Mouse (Mus musculus) intestine, postnatal 0 days (tissue): Measurements from ENCODE around the gene Igfbp7. TPM values are rescaled to one million over a fixed set of nuclear protein-coding genes. Genes with fewer than 3 reads are reported as not detected.
A peak's percentile ranks its signal among the peaks of the same experiment; 100 is the strongest.

Experiments
- ATAC-seq: fragments of 200-750 bp; cut with Nextera tagmentation; 2 replicates; pipeline ENCODE4 v1.8.0; 2017; ENCODE audit warnings: mild to moderate bottlenecking, moderate TSS enrichment, moderate library complexity
- H3K27ac ChIP-seq: fragments of 300-500 bp; sonication (generic); 2 replicates; pipeline ENCODE4 v1.5.1; 2014; ENCODE audit warnings: mild to moderate bottlenecking, low read depth, low read length, moderate library complexity
- H3K27me3 ChIP-seq: fragments of 300-500 bp; sonication (generic); replicated peaks from 2 replicates; pipeline ENCODE4 v1.6.1; 2014; ENCODE audit warnings: low read length, mixed read lengths; ENCODE audit not compliant: control insufficient read depth, insufficient read depth
- H3K36me3 ChIP-seq: fragments of 300-500 bp; sonication (generic); 2 replicates; pipeline ENCODE4 v1.6.1; 2014; ENCODE audit warnings: mild to moderate bottlenecking, moderate library complexity; ENCODE audit not compliant: control insufficient read depth, insufficient read depth
- H3K4me1 ChIP-seq: fragments of 300-500 bp; sonication (generic); replicated peaks from 2 replicates; pipeline ENCODE4 v1.6.1; 2014; ENCODE audit warnings: antibody characterized with exemption, low read length, mixed read lengths; ENCODE audit not compliant: control insufficient read depth, insufficient read depth
- H3K4me2 ChIP-seq: fragments of 300-500 bp; sonication (generic); replicated peaks from 2 replicates; pipeline ENCODE4 v1.6.1; 2014; ENCODE audit warnings: low read depth, mild to moderate bottlenecking, moderate library complexity
- H3K4me3 ChIP-seq: fragments of 300-500 bp; sonication (generic); 2 replicates; pipeline ENCODE4 v1.5.1; 2014; ENCODE audit warnings: low read depth, low read length
- H3K9ac ChIP-seq: fragments of 300-500 bp; sonication (generic); 2 replicates; pipeline ENCODE4 v1.6.1; 2014; ENCODE audit warnings: mild to moderate bottlenecking, low read depth, low read length
- H3K9me3 ChIP-seq: fragments of 300-500 bp; sonication (generic); 2 replicates; pipeline ENCODE4 v1.6.1; 2016; ENCODE audit warnings: mixed run types; ENCODE audit not compliant: control insufficient read depth
- CTCF ChIP-seq: sonication (generic); IDR thresholded peaks from 2 replicates; pipeline ENCODE4 v1.5.1; 2016; ENCODE audit warnings: low read depth, mild to moderate bottlenecking, control low read depth, antibody characterized with exemption, moderate library complexity
- WGBS: fragments of 180-500 bp; shearing (Covaris S2); extraction: QIAGEN DNeasy Blood & Tissue Kit; methylation state at CpG from one replicate; pipeline ENCODE4 v1.1.7; 2014; 5-methylcytosine and 5-hydroxymethylcytosine counted together
- polyA plus RNA-seq: library from polyadenylated mRNA; unstranded; fragments of >200 nt; fragmentation: Nextera tagmentation; extraction: Ambion mirVana; gene quantifications from 2 replicates; pipeline ENCODE4 v1.2.1, GENCODE M21; 2015

Gene Igfbp7
- polyA plus RNA-seq, 1 experiment from 2014 or later, result 255 TPM

GRCm38 (mm10) chr5:77307821-77308553 lies 99.9 kb downstream of the Igfbp7 start:
- Histone ChIP-seq H3K36me3 (peaks cover 29% of the 10 kb centered on the region), H3K4me3 (peak overlapping the region; percentile 83; the same call in 1 of the 2 replicates), H3K27ac (no peak overlapping the region), H3K9ac (no peak overlapping the region), H3K4me2 (peak overlapping the region; percentile 100), H3K9me3 (no peaks in the 10 kb centered on the region), H3K4me1 (peaks cover 12% of the 10 kb centered on the region; the same call in 1 of the 2 replicates), H3K27me3 (no peaks in the 10 kb centered on the region)
- no peak for TF ChIP-seq CTCF
- no peak for ATAC-seq
- WGBS, result 76% methylated on average over 5 of the region's 5 CpGs

GRCm38 (mm10) chr5:77301296-77301903 lies 106.4 kb downstream of the Igfbp7 start:
- H3K36me3 ChIP-seq, result peaks cover 40% of the 10 kb centered on the region
- H3K27ac ChIP-seq, result no peak overlapping the region
- H3K4me2 ChIP-seq, result no peak overlapping the region
- ATAC-seq, result no peak
- 88% methylated on average over 6 of the region's 6 CpGs for WGBS
- TF ChIP-seq CTCF, result no peak
- H3K4me1 ChIP-seq, result no peaks in the 10 kb centered on the region
- H3K27me3 ChIP-seq, result no peaks in the 10 kb centered on the region
- no peaks in the 10 kb centered on the region for H3K9me3 ChIP-seq
- no peak overlapping the region for H3K4me3 ChIP-seq
- H3K9ac ChIP-seq, result no peak overlapping the region

GRCm38 (mm10) chr5:77299486-77299885 lies 108.4 kb downstream of the Igfbp7 start:
- no peak overlapping the region for H3K9ac ChIP-seq
- H3K4me3 ChIP-seq, result no peak overlapping the region
- 92% methylated on average over 2 of the region's 2 CpGs for WGBS
- no peaks in the 10 kb centered on the region for H3K27me3 ChIP-seq
- H3K4me2 ChIP-seq, result no peak overlapping the region
- peaks cover 33% of the 10 kb centered on the region for H3K36me3 ChIP-seq
- H3K27ac ChIP-seq, result no peak overlapping the region
- no peak for ATAC-seq
- TF ChIP-seq CTCF, result no peak
- H3K9me3 ChIP-seq, result no peaks in the 10 kb centered on the region
- no peaks in the 10 kb centered on the region for H3K4me1 ChIP-seq

Other genes starting within 250 kb of the Igfbp7 start
- 1.3 and 1.4 TPM in 2 replicates for gene Spink2, start 196.6 kb downstream of the Igfbp7 start, polyA plus RNA-seq
- gene Rest, start 142.6 kb downstream of the Igfbp7 start, polyA plus RNA-seq, result 13.2 and 15.0 TPM in 2 replicates
- gene Noa1, start 98.0 kb downstream of the Igfbp7 start, polyA plus RNA-seq, result 11.8 and 12.3 TPM in 2 replicates
- gene Polr2b, start 97.9 kb downstream of the Igfbp7 start, polyA plus RNA-seq, result 18.7 and 20.3 TPM in 2 replicates